Mouse (Mus musculus) MEL (cell line): Measurements from ENCODE around the gene Gm4297. TPM values are rescaled to one million over a fixed set of nuclear protein-coding genes. Genes with fewer than 3 reads are reported as not detected.
"Not testable (repeated sequence)": the region's sequence is repeated elsewhere in the genome, so short reads cannot be mapped to it uniquely, and the experiment has no call there.

ENCODE experiments used
- DNase-seq: peaks from one replicate; pipeline ENCODE4 v3.0.0; 2011; ENCODE audit warnings: low read depth, low spot score
- H3K27ac ChIP-seq: 2 replicates; pipeline ENCODE4 v1.5.1; 2012; ENCODE audit warnings: low read depth, mild to moderate bottlenecking, control low read depth, low read length, moderate library complexity; ENCODE audit not compliant: control insufficient read depth
- H3K27me3 ChIP-seq, 2 experiments: fragments of 150-350 bp in 1 of 2; sonication (generic) in 1 of 2; 2 replicates each; pipeline ENCODE4 v1.6.1; 2012; ENCODE audit warnings: low read length in 2 of 2, mild to moderate bottlenecking in 2 of 2, improper control_type of control experiment in 1 of 2, moderate library complexity in 1 of 2; ENCODE audit not compliant: insufficient read depth in 2 of 2, control insufficient read depth in 1 of 2
- H3K36me3 ChIP-seq, 2 experiments: 2 replicates each; pipeline ENCODE4 v1.6.1; 2012 to 2014; ENCODE audit warnings: low read length in 2 of 2, improper control_type of control experiment in 1 of 2, inconsistent platforms in 1 of 2, mild to moderate bottlenecking in 1 of 2; ENCODE audit not compliant: insufficient read depth in 2 of 2, control insufficient read depth in 1 of 2
- H3K4me1 ChIP-seq, 2 experiments: fragments of 150-350 bp in 1 of 2; sonication (generic) in 1 of 2; 2 replicates each; pipeline ENCODE4 v1.6.1; 2012; ENCODE audit warnings: low read length in 2 of 2, improper control_type of control experiment in 1 of 2, mild to moderate bottlenecking in 1 of 2; ENCODE audit not compliant: insufficient read depth in 2 of 2, control insufficient read depth in 1 of 2
- H3K4me3 ChIP-seq, 2 experiments: fragments of 150-350 bp in 1 of 2; sonication (generic) in 1 of 2; 2 replicates each; pipeline ENCODE4 v1.5.1; 2012; ENCODE audit warnings: low read depth in 2 of 2, low read length in 2 of 2, mild to moderate bottlenecking in 2 of 2, moderate library complexity in 2 of 2, control low read depth in 1 of 2, improper control_type of control experiment in 1 of 2; ENCODE audit not compliant: control insufficient read depth in 1 of 2, insufficient read depth in 1 of 2
- H3K79me2 ChIP-seq: 2 replicates; pipeline ENCODE4 v1.6.1; 2012; ENCODE audit warnings: mild to moderate bottlenecking, low read length, moderate library complexity; ENCODE audit not compliant: control insufficient read depth, poor library complexity, insufficient read depth
- H3K9ac ChIP-seq: 2 replicates; pipeline ENCODE4 v1.6.1; 2012; ENCODE audit warnings: low read depth, mild to moderate bottlenecking, control low read depth, low read length, moderate library complexity; ENCODE audit not compliant: control insufficient read depth, poor library complexity, severe bottlenecking
- H3K9me3 ChIP-seq: fragments of 150-350 bp; sonication (generic); replicated peaks from 2 replicates; pipeline ENCODE4 v1.6.1; 2012; ENCODE audit warnings: mild to moderate bottlenecking, low read length, improper control_type of control experiment, moderate library complexity; ENCODE audit not compliant: insufficient read depth
- polyA plus RNA-seq, 2 experiments: library from polyadenylated mRNA; stranded (reverse) in 1 of 2; unstranded in 1 of 2; fragments of >175 nt in 1 of 2; fragments of >200 nt in 1 of 2; gene quantifications; 2 replicates each; pipeline versions ENCODE4 v1.2.1 to v1.2.4; 2012; ENCODE audit warnings: low replicate concordance in 2 of 2, low read depth in 1 of 2; ENCODE audit not compliant: insufficient read length in 2 of 2, insufficient read depth in 1 of 2, missing spikeins in 1 of 2
- total RNA-seq: library from RNA; depleted of rRNA; stranded (reverse); fragments of 300-350 nt; gene quantifications from 2 replicates; pipeline ENCODE4 v1.2.3, GENCODE M21; 2012; rRNA removed

Gm4297 gene
- not detected in 2 replicates for total RNA-seq
- polyA plus RNA-seq = not detected

DNA sequence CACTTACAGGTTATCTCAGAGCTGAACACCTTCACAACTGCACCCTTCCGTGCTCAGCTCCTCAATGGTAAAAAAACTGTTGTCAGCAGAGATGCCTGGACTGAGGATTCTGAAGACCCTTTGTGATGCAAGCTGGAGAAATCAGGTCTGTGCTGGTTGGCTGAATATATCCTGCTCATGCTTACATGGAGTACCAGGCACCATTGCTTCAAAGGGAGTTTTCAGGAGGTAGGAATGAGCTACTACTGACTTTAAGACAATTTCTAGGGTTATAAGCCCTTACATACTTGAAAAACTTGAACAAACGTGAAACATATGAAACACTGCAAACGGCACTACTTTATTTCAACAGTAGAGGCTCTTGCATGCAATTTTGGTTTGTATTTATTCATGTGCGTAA is at the start of gene Gm4297:
TSS of gene Gm4297 (minus strand) at position 101 of the 400 bp plus-strand sequence.
- H3K36me3 ChIP-seq, H3K4me1 ChIP-seq, H3K9me3 ChIP-seq, H3K9ac ChIP-seq, H3K79me2 ChIP-seq, DNase-seq, H3K27ac ChIP-seq, H3K27me3 ChIP-seq, H3K4me3 ChIP-seq: not testable (repeated sequence)

Other genes with a start within 250 kb of the Gm4297 start
- gene Gm5934, start 74.1 kb downstream of the Gm4297 start, total RNA-seq = not detected in 2 replicates
- not detected for gene Gm5934, start 74.1 kb downstream of the Gm4297 start, polyA plus RNA-seq
- not detected in 2 replicates for gene Gm5935, start 200.3 kb upstream of the Gm4297 start, total RNA-seq
- gene Gm5935, start 200.3 kb upstream of the Gm4297 start, polyA plus RNA-seq = not detected